Mouse (Mus musculus) brain, embryonic 14.5 days (tissue): ENCODE measurements around the gene Nadsyn1.

ENCODE experiments used
- CTCF ChIP-seq: fragments of 200-500 bp; IDR thresholded peaks from 2 replicates; pipeline ENCODE4 v1.5.1; 2012; ENCODE audit warnings: inconsistent platforms, mild to moderate bottlenecking, moderate library complexity, borderline replicate concordance; ENCODE audit not compliant: insufficient read depth, insufficient read length; ENCODE audit errors: extremely low read depth
- POLR2A ChIP-seq: fragments of 200-500 bp; IDR thresholded peaks from 2 replicates; pipeline ENCODE4 v1.6.1; 2012; ENCODE audit warnings: mild to moderate bottlenecking, inconsistent platforms, borderline replicate concordance; ENCODE audit not compliant: poor library complexity, insufficient read depth, insufficient read length, severe bottlenecking; ENCODE audit errors: extremely low read depth

- TF ChIP-seq CTCF = no peak
- no peak for TF ChIP-seq POLR2A
Measured at GRCm38 (mm10) chr7:143848127-143848767, 25.6 kb upstream of the Nadsyn1 start.
